Mouse (Mus musculus): ENCODE measurements around the gene Qser1.

The Qser1 gene

DNA sequence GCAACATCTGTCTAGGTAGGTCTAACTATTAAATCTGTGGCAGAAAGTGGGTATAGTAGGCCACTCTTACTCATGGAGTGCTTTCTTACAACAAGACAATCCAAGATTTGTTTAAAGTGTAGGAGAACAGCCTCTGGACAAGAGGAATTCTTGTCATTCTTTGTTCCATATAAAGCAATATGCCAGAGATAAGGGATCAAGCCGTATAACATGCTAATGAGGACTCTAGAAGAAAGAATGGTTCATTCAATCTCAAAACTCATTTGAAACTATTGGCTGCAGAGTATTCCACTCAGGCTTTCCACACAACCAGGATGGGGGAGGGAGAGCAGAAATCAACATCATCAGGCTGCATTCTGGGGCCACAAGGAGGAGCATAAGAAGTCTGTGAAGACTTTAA, 89.2 kb downstream of the Qser1 start:
- DNase-seq: no peak

DNA sequence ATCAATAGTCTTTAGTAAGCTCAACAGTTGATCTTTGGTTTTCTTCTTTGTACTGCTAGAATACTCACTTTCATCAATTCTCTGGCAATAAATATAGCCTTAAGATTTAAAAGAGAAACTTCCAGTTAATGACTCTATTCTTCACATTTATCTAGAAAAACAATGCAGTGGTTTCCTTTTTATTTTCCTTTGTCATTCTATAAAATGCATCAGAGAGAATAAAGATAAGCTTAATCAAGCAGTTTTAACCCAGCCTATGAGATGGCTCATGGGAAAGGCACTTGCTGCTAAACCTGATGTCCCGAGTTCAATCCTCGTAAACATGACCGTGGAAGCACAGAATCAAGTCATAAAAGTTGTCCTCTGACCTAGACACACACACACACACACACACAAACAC, 94.5 kb downstream of the Qser1 start:
- DNase-seq: no peak

DNA sequence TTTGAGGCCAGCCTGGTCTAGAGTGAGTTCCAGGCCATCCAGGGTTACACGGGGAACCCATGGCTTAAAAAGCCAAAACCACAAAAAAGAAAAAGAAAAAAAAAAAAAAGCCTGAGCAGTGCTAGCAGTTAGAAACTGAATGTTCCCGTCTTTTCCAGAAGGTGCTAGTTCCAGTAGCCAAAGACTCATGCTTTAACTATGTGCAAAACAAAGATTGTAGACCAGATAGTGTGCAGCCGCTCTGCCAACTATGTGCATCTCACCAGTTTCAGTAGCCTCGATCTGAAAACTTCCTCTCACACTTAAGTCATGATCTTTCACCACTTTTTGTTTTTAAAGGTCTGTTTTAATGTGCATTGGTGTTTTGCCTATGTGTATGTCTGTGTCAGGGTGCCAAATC, 98.7 kb downstream of the Qser1 start:
- DNase-seq: no peak

DNA sequence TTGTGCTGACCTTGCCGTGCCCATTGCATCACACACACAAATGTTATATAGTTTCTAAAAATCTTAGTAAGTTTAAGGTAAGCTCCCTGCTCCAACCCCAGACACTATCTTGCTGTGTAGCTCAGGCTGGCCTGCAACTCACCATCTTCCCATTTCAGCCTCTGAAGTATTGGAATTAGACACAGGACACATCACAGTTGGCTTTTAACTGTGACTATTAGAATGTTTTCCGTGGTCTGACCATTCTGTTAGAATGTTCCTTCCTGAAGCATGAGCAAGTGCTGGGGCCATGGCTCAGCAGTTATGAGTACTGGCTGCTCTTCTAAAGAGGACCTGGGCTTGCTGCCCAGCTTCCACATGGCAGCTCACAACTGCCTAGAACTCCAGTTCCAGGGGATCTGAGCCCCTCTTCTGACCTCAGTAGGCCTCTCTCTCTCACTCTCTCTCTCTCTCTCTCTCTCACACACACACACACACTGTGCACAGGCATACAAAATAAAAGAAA, 99.3 kb downstream of the Qser1 start:
- no peak for DNase-seq

DNA sequence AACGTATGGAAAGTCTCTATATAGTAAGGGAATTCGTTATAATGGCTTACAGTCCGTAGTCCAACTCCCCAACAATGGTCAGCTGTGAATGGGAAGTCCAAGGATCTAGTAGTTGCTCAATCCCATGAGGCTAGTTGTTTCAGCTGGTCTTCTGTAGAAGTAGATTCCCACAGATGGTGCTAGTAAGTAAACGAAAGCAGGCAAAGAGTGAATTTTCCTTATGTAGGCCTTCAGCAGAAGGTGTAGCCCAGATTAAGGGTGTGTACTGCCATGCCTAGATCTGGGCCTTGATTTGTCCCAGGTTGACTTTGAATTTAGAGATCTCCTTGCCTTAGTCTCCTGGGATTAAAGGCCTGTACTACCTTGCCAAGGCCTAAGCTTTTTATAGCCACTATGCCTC, 100.3 kb downstream of the Qser1 start, which contains the start of gene Pin1rt1:
Gene Pin1rt1 (minus strand): TSS at position 101 of the 400 bp plus-strand sequence.
- DNase-seq: no peak

GRCm38 (mm10) chr2:104714254-104714691, 102.3 kb downstream of the Qser1 start:
- DNase-seq: no peak

GRCm38 (mm10) chr2:104712486-104712809, 104.1 kb downstream of the Qser1 start:
- no peak for DNase-seq

DNA sequence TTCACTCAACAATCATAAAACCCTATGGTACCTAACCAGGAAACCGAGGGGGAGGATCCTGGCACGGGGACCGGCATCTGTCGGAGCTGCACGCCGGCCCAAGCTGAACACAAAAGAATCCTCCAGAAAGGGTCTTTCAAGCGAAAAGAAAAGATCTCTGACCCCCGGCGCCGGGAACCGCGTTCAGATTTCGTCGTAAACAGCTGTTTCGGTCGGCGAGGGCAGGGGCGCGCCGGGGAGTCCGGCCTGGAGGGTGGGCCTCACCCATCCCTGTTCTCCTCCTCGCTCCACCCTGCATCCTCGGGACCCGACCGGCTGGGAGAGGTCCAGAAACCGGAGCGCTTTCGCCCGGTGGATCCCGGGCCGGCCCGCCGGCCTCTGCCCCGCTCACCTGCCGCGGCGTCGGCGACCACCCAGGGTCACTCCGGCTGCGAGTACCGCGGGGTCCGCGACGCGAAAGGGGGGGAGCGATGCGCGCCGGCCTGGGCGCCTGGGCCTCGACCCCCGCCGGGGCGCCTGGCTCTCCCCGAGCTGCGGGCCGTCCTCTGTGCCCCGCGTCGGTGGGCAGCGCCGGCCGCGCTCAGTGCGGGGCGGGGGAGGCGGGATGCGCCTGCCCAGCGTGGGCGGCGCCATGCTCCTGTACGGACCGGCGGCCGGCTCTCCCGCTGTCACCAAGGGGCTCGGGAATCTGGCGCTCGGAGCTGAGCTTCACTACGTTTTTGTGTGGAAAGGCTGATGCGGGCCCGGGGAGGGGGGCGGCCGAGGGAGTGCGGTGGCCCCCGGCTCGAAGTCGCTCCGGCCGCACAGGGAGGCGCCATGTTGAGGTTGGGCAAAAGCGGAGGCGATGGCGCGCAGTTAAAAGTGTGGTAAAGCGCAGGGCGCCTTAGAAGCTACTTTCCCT, 104.7 kb downstream of the Qser1 start, which contains the start of gene Tcp11l1:
Gene Tcp11l1 (minus strand): TSS at position 585 of the 901 bp plus-strand sequence.
- DNase-seq: peak; percentile 34

- DNase-seq: no peak
Observed at GRCm38 (mm10) chr2:104710670-104711370, 105.7 kb downstream of the Qser1 start.

- DNase-seq: no peak
Observed at GRCm38 (mm10) chr2:104709786-104710337, 106.7 kb downstream of the Qser1 start.
